Mouse (Mus musculus): ENCODE data around the gene Fli1. TPM values are rescaled to one million over a fixed set of nuclear protein-coding genes. Genes with fewer than 3 reads are reported as not detected.

Gene Fli1
- polyA plus RNA-seq (2012; rRNA removed), result 5.8 and 10.1 TPM in 2 replicates

DNA sequence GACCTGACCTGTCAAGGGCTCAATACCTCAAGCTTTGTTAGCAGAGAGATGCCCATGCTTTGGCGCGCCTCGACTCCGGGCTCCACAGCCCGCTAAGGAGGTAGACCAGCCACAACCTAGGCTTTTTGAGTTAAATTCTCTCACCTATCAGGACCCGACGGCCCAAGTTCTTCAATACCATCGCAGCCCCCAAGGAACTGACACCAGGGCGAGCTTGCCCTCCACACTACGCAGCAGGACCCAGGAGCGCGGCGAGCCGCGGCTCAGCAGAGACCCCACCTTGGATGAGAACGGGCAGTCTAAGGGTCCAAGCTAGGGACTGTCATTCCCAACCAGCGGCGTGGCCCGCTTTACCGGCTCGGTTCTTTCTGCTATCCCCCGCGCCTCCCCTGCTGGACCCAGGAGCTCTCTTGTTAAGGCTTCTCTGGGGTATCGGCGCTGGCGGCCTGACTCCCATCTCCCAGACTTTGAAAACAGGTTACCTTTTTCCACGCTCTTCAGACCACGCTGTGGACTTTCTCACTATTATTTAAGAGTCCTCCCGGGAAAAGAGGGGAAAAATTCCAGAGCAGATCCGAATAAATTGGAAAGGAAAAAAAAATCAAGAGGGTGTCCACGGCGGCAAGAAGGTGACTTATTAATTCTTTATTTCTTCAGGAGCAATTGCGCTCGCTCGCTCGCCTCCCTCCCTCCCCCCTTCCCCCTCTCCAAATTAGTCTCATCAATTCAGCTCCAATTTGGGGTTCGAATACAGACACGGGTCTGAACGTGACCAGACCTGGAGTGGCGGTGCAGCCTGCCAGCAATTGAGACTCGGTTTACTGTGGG lies at the start of gene Fli1:
TSS of gene Fli1 (minus strand) at position 650 of the 828 bp plus-strand sequence.

Other genes starting within 250 kb of the Fli1 start
- gene Kcnj5, start 198.5 kb downstream of the Fli1 start, polyA plus RNA-seq (2012; rRNA removed), result 0.35 and 0.36 TPM in 2 replicates
- not detected in 2 replicates for gene Kcnj1, start 170.4 kb downstream of the Fli1 start, polyA plus RNA-seq (2012; rRNA removed)
- gene Ets1, start 93.4 kb upstream of the Fli1 start, polyA plus RNA-seq (2012; rRNA removed), result 17.0 and 22.5 TPM in 2 replicates